Mouse (Mus musculus): ENCODE measurements around the gene Iffo2.

DNA sequence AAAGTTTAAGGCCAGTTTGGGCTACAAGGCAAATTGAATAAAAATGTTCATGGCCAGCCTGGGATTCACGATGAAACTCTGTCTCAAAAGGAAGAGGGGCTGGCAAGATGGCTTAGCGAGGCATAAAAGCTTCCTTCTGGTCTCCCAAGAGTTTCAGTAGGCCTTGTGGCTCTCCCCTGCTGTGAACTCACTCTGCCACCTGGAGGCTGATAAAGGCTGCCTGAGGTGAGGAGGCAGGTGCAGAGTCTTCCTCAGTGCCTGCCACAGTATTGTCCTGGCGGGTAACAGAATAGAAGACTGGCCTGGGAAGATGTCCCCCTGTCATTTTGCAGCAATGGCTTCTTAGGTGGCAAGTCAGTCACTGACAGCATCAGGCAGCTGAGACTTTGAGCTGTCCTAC is 52.6 kb downstream of the Iffo2 start:
- TF ChIP-seq CTCF (IDR thresholded peaks at IDR 0.05; ENCODE audit: low read depth) (no peak), EP300 (IDR thresholded peaks at IDR 0.05; ENCODE audit: low read depth) (no peak)

All from liver, embryonic 14.5 days (tissue).